Mouse (Mus musculus): ENCODE results near the gene Rnf183. TPM values are rescaled to one million over a fixed set of nuclear protein-coding genes. Genes with fewer than 3 reads are reported as not detected.

The Rnf183 gene
- polyA plus RNA-seq, 1 experiment: 4.3 TPM

DNA sequence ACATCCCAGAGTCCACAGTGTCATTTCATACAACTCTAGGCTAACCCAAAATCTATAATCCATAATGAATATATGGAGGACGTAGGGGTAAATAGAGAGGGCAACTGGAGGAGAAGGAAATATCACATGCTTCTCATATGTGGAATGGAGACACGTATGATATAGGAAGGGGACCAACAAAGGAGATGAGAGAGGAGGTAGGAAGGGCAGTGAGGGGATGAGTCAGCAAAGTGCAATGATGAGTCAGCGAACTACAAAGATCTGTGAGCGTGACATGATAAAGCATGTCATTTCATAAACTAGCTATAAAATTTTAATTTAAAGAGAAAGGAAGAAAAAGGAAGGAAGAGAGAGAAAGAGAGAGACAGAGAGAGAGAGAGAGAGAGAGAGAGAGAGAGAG, 3.5 kb downstream of the Rnf183 start:
- Histone ChIP-seq H3K4me3 (ENCODE audit: control insufficient read depth, low read depth, low read length) (no peak overlapping the region), H3K27me3 (ENCODE audit: control insufficient read depth, insufficient read depth, low read length) (no peaks in the 10 kb centered on the region), H3K27ac (ENCODE audit: control insufficient read depth, insufficient read depth, low read depth, low read length) (no peak overlapping the region), H3K4me1 (ENCODE audit: control insufficient read depth, insufficient read depth, low read length) (peaks cover 18% of the 10 kb centered on the region), H3K36me3 (ENCODE audit: control insufficient read depth, insufficient read depth, low read length) (no peaks in the 10 kb centered on the region)
- TF ChIP-seq POLR2A (IDR thresholded peaks at IDR 0.05; ENCODE audit: control insufficient read depth, low read depth, low read length) (no peak), CTCF (IDR thresholded peaks at IDR 0.05; ENCODE audit: control insufficient read depth, insufficient read depth, insufficient replicate concordance, low read depth, low read length) (no peak)

DNA sequence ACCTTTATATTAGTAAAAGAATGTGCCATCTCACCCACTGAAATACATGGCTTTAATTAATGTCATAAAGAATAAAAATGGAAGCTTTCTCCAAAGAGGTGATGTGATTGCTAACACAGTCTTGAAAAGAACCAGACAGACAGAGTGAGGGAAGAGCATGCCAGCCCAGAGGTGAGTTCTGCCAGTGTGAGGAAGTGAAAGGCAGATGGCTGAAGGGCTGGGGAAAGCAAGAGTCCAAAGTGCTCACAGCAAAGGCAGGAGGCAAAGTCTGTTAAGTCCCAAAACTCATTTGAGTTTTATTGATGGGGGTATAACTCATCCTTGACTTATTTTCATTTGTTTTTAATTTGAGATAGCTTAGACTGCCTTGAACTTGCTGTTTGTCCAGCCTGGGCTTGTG, 4.4 kb downstream of the Rnf183 start:
- no peaks in the 10 kb centered on the region for H3K36me3 ChIP-seq (ENCODE audit: control insufficient read depth, insufficient read depth, low read length)
- H3K4me3 ChIP-seq (ENCODE audit: control insufficient read depth, low read depth, low read length): no peak overlapping the region
- peaks cover 18% of the 10 kb centered on the region for H3K4me1 ChIP-seq (ENCODE audit: control insufficient read depth, insufficient read depth, low read length)
- TF ChIP-seq CTCF (IDR thresholded peaks at IDR 0.05; ENCODE audit: control insufficient read depth, insufficient read depth, insufficient replicate concordance, low read depth, low read length): no peak
- TF ChIP-seq POLR2A (IDR thresholded peaks at IDR 0.05; ENCODE audit: control insufficient read depth, low read depth, low read length): no peak
- H3K27ac ChIP-seq (ENCODE audit: control insufficient read depth, insufficient read depth, low read depth, low read length): no peak overlapping the region
- no peaks in the 10 kb centered on the region for H3K27me3 ChIP-seq (ENCODE audit: control insufficient read depth, insufficient read depth, low read length)

DNA sequence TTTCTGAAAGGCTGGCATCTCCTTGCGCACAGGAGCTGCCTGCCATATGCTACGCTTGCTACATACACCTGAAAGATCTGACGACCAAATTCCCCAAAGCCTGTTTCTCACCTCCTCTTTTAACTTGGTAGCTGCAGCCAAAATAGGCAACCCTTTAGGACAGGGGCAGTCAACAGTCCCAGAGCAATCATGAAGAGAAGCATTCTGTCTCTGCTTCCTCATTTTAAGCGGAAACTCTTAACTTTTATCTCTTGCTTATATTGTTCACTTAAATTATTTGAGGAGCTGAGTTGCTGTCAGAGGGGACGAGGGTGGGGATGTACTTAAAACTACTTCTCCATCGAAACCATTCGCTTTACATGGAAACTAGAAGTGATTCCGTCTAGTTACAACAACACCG, 5.4 kb downstream of the Rnf183 start:
- Histone ChIP-seq H3K4me1 (ENCODE audit: control insufficient read depth, insufficient read depth, low read length) (peaks cover 18% of the 10 kb centered on the region), H3K27ac (ENCODE audit: control insufficient read depth, insufficient read depth, low read depth, low read length) (no peak overlapping the region), H3K27me3 (ENCODE audit: control insufficient read depth, insufficient read depth, low read length) (no peaks in the 10 kb centered on the region), H3K36me3 (ENCODE audit: control insufficient read depth, insufficient read depth, low read length) (no peaks in the 10 kb centered on the region; the same call in 1 of the 2 replicates), H3K4me3 (ENCODE audit: control insufficient read depth, low read depth, low read length) (no peak overlapping the region)
- TF ChIP-seq CTCF (IDR thresholded peaks at IDR 0.05; ENCODE audit: control insufficient read depth, insufficient read depth, insufficient replicate concordance, low read depth, low read length): no peak
- no peak for TF ChIP-seq POLR2A (IDR thresholded peaks at IDR 0.05; ENCODE audit: control insufficient read depth, low read depth, low read length)

DNA sequence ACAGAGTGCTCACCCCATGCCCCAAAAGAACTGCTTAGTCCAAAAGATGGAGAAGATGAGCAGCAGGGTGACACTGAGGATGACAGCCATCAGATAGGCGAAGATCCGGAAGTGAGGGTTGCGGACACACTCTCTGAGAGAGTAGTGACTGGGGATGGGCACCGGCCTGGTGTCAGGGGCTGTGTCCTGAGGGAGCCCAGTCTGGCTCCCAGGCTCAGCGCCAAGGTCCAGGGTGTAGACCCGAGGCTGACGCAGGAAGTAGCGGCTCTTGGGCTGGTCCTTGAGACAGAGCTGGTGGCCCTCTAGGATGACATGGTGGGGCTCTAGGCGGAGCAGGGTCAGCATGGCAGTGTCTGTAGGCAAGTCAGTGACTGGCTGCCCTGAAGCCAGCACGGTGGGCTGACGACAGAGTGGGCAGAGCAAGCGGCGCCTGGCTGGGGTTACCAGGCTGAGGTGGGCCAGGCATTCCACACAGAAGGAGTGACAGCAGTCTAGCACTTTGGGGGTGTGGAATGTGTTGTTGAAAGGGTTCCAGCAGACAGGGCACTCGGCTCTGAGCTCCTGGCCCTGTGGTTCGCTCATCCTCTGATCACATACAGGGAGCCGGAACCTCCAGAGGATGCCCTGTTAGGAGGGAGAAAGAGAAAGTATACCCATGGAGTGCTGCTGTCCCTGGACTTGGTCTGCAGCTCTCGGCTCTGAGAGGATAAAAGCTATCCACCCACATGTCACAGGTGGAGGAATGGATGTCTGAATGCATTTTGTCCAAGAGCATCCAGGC, 6.9 kb downstream of the Rnf183 start:
- Histone ChIP-seq H3K4me1 (ENCODE audit: control insufficient read depth, insufficient read depth, low read length) (peaks cover 18% of the 10 kb centered on the region), H3K27me3 (ENCODE audit: control insufficient read depth, insufficient read depth, low read length) (no peaks in the 10 kb centered on the region), H3K4me3 (ENCODE audit: control insufficient read depth, low read depth, low read length) (peak overlapping the region; percentile 14), H3K36me3 (ENCODE audit: control insufficient read depth, insufficient read depth, low read length) (no peaks in the 10 kb centered on the region; the same call in none of the 2 replicates), H3K27ac (ENCODE audit: control insufficient read depth, insufficient read depth, low read depth, low read length) (no peak overlapping the region)
- TF ChIP-seq POLR2A (IDR thresholded peaks at IDR 0.05; ENCODE audit: control insufficient read depth, low read depth, low read length): no peak

DNA sequence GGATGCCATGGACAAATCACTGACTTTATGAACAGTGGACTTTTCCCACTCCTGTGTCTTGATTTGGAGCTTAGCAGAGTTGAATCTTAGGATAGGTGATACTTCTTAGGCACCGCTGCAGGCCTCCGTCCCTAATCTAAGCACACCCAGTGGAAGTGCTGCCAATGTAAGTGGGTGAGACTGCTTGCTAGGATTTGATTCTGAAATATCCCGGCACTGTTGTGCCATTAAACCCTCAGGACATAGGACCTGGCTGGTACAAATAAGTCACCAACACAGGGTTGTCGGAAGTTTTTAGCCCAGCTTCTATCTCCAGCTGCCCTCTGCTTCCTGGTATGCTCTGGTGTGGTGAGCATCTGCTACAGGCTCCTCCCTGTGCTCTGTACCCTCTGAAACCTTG, 9.2 kb downstream of the Rnf183 start:
- H3K27me3 ChIP-seq (ENCODE audit: control insufficient read depth, insufficient read depth, low read length): no peaks in the 10 kb centered on the region
- H3K4me3 ChIP-seq (ENCODE audit: control insufficient read depth, low read depth, low read length): no peak overlapping the region
- TF ChIP-seq POLR2A (IDR thresholded peaks at IDR 0.05; ENCODE audit: control insufficient read depth, low read depth, low read length): no peak
- no peak for TF ChIP-seq CTCF (IDR thresholded peaks at IDR 0.05; ENCODE audit: control insufficient read depth, insufficient read depth, insufficient replicate concordance, low read depth, low read length)
- peaks cover 18% of the 10 kb centered on the region for H3K4me1 ChIP-seq (ENCODE audit: control insufficient read depth, insufficient read depth, low read length)
- H3K27ac ChIP-seq (ENCODE audit: control insufficient read depth, insufficient read depth, low read depth, low read length): no peak overlapping the region
- peaks cover 1% of the 10 kb centered on the region for H3K36me3 ChIP-seq (ENCODE audit: control insufficient read depth, insufficient read depth, low read length)

DNA sequence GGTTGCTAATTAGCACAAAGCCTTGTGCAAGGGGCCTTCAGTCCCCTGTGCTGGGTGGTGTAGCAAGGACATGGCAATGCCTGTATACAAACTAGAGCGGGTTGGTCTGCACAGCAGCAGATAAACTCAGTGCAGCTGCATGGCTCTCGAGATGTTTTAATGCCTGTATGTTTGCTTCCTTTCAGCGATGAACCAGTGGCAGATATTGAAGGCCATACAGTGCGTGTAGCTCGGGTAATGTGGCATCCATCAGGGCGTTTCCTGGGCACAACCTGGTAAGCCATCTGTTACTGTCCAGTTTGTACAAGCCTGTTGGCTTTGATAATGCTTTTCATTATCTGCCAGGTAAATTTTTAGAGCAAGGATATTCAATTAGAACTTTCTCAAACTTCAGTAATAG, 16.0 kb downstream of the Rnf183 start:
- Histone ChIP-seq H3K36me3 (ENCODE audit: control insufficient read depth, insufficient read depth, low read length) (peaks cover 8% of the 10 kb centered on the region), H3K27me3 (ENCODE audit: control insufficient read depth, insufficient read depth, low read length) (no peaks in the 10 kb centered on the region), H3K4me1 (ENCODE audit: control insufficient read depth, insufficient read depth, low read length) (no peaks in the 10 kb centered on the region), H3K27ac (ENCODE audit: control insufficient read depth, insufficient read depth, low read depth, low read length) (no peak overlapping the region), H3K4me3 (ENCODE audit: control insufficient read depth, low read depth, low read length) (no peak overlapping the region)
- no peak for TF ChIP-seq POLR2A (IDR thresholded peaks at IDR 0.05; ENCODE audit: control insufficient read depth, low read depth, low read length)
- no peak for TF ChIP-seq CTCF (IDR thresholded peaks at IDR 0.05; ENCODE audit: control insufficient read depth, insufficient read depth, insufficient replicate concordance, low read depth, low read length)

DNA sequence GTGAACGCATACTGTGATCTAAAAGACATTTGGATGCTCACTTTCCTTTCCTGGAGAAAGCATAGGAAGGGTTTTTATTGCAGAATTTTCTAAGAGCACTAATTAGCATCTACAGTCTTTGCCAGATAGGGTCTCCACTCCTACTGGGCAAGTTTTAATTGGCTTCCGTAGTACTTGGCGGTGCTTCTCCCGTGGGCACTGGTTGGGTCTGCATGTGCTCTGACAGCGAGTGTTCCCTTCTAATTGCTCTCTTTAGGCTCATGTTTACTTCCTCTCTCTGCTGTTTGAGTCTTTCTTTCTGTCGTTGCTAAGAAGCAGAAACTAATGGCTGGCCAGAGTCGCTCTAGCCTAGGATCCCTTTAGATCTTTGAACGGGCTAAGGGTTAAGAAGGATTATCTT, 16.6 kb downstream of the Rnf183 start:
- Histone ChIP-seq H3K36me3 (ENCODE audit: control insufficient read depth, insufficient read depth, low read length) (peaks cover 8% of the 10 kb centered on the region), H3K4me3 (ENCODE audit: control insufficient read depth, low read depth, low read length) (no peak overlapping the region), H3K27ac (ENCODE audit: control insufficient read depth, insufficient read depth, low read depth, low read length) (no peak overlapping the region)

More for the DNA sequence above, 16.6 kb downstream of the Rnf183 start:
- Histone ChIP-seq H3K27me3 (ENCODE audit: control insufficient read depth, insufficient read depth, low read length) (no peaks in the 10 kb centered on the region), H3K4me1 (ENCODE audit: control insufficient read depth, insufficient read depth, low read length) (no peaks in the 10 kb centered on the region)
- TF ChIP-seq POLR2A (IDR thresholded peaks at IDR 0.05; ENCODE audit: control insufficient read depth, low read depth, low read length) (no peak), CTCF (IDR thresholded peaks at IDR 0.05; ENCODE audit: control insufficient read depth, insufficient read depth, insufficient replicate concordance, low read depth, low read length) (no peak)

Measured in testis, adult 2 months (tissue).